Mouse (Mus musculus) C2C12 (cell line): ENCODE results near the gene Sntg2.

Experiments used
- CEBPB ChIP-seq: IDR thresholded peaks from one replicate; pipeline ENCODE4 v1.6.1; 2011; ENCODE audit warnings: low read depth, mild to moderate bottlenecking, control low read depth, moderate library complexity
- CTCF ChIP-seq: IDR thresholded peaks from one replicate; pipeline ENCODE4 v1.5.1; 2011; ENCODE audit not compliant: control insufficient read depth, insufficient read depth, insufficient read length
- MAX ChIP-seq: IDR thresholded peaks from one replicate; pipeline ENCODE4 v1.6.1; 2011; ENCODE audit warnings: mild to moderate bottlenecking, control low read depth
- MYOG ChIP-seq: IDR thresholded peaks from one replicate; pipeline ENCODE4 v1.6.1; 2011; ENCODE audit not compliant: control insufficient read depth, insufficient read length; ENCODE audit errors: extremely low read depth
- USF1 ChIP-seq: IDR thresholded peaks from one replicate; pipeline ENCODE4 v1.6.1; 2011; ENCODE audit warnings: low read depth, mild to moderate bottlenecking, control low read depth, moderate library complexity

GRCm38 (mm10) chr12:30168491-30168890, 204.7 kb downstream of the Sntg2 start:
- TF ChIP-seq CTCF (no peak), USF1 (no peak), MAX (no peak), MYOG (no peak), CEBPB (no peak)
